Mouse (Mus musculus): ENCODE measurements at regions not wholly inside any gene's neighbourhood (a gene's known extent, or its start where the extent isn't known, plus 50 kb on each side); places are given as distances from the start of the nearest gene placed in this dataset.
A peak's percentile ranks its signal among the peaks of the same experiment; 100 is the strongest.

- no peak for DNase-seq (ENCODE audit: low read depth)
Measured at GRCm38 (mm10) chr2:70914372-70914771, 88.8 kb upstream of the Tlk1 start.

- DNase-seq (ENCODE audit: low read depth) = no peak
Measured at GRCm38 (mm10) chr2:70909401-70909800, 83.9 kb upstream of the Tlk1 start.

- no peak for DNase-seq (ENCODE audit: low read depth)
Measured at GRCm38 (mm10) chr2:70908579-70908978, 83.1 kb upstream of the Tlk1 start.

GRCm38 (mm10) chr2:70906216-70906615 is 80.7 kb upstream of the Tlk1 start:
- DNase-seq (ENCODE audit: low read depth) = no peak

- no peak for DNase-seq (ENCODE audit: low read depth)
Measured at GRCm38 (mm10) chr2:70904429-70904828, 78.9 kb upstream of the Tlk1 start.

GRCm38 (mm10) chr2:70902196-70902595 is 76.7 kb upstream of the Tlk1 start:
- no peak for DNase-seq (ENCODE audit: low read depth)

- DNase-seq (ENCODE audit: low read depth) = no peak
Measured at GRCm38 (mm10) chr2:70901479-70901878, 76.0 kb upstream of the Tlk1 start.

GRCm38 (mm10) chr2:70899056-70899455 is 73.5 kb upstream of the Tlk1 start:
- DNase-seq (ENCODE audit: low read depth) = no peak

- DNase-seq (ENCODE audit: low read depth) = no peak
Measured at GRCm38 (mm10) chr2:70898396-70898795, 72.9 kb upstream of the Tlk1 start.

GRCm38 (mm10) chr2:70897373-70897772 is 71.8 kb upstream of the Tlk1 start:
- DNase-seq (ENCODE audit: low read depth) = no peak

- peak; percentile 22 for DNase-seq (ENCODE audit: low read depth)
Measured at GRCm38 (mm10) chr2:70889522-70890100, 64.1 kb upstream of the Tlk1 start.

- DNase-seq (ENCODE audit: low read depth) = peak; percentile 21
Measured at GRCm38 (mm10) chr2:70888840-70889469, 63.4 kb upstream of the Tlk1 start.

- DNase-seq (ENCODE audit: low read depth) = no peak
Measured at GRCm38 (mm10) chr2:70886831-70887230, 61.3 kb upstream of the Tlk1 start.

GRCm38 (mm10) chr2:70885674-70886073 is 60.1 kb upstream of the Tlk1 start:
- no peak for DNase-seq (ENCODE audit: low read depth)

GRCm38 (mm10) chr2:70877333-70878080 is 52.0 kb upstream of the Tlk1 start:
- DNase-seq (ENCODE audit: low read depth) = no peak

GRCm38 (mm10) chr2:70876251-70876650 is 50.7 kb upstream of the Tlk1 start:
- peak; percentile 20 for DNase-seq (ENCODE audit: low read depth)

Measured in induced T-regulatory cell, adult 2 months (primary cell).